Mouse (Mus musculus): ENCODE data around the gene Rapgef2. TPM values are rescaled to one million over a fixed set of nuclear protein-coding genes. Genes with fewer than 3 reads are reported as not detected.

The Rapgef2 gene
- polyA plus RNA-seq, 1 experiment from 2014 or later, result 8.9 TPM

DNA sequence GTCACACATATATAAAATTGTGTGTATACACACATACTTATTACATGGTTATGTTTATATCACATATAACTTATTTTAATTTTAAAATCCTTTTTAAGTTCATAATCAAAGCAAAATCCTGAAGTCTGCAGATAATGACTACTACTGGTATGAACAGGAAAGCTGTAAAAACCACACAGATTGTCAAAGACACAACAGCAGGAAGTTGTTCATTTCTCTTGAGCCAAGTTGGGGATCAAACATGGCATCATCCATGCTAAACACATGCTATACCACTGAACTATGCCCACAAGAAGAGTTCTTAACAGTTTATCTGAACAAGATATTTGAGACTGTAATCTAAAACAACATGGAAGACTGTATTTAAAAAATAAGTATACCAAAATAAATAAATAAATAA, 147.7 kb downstream of the Rapgef2 start:
- no peaks in the 10 kb centered on the region for H3K27me3 ChIP-seq
- ATAC-seq, result no peak
- no peak overlapping the region for H3K9ac ChIP-seq (replicated peaks)
- no peaks in the 10 kb centered on the region for H3K36me3 ChIP-seq
- H3K4me2 ChIP-seq (replicated peaks), result no peak overlapping the region
- H3K27ac ChIP-seq, result no peak overlapping the region
- no peaks in the 10 kb centered on the region for H3K9me3 ChIP-seq
- H3K4me1 ChIP-seq (replicated peaks), result peaks cover 21% of the 10 kb centered on the region
- no peak overlapping the region for H3K4me3 ChIP-seq (replicated peaks)

GRCm38 (mm10) chr3:79130991-79131390, 155.3 kb downstream of the Rapgef2 start:
- no peaks in the 10 kb centered on the region for H3K27me3 ChIP-seq
- WGBS, result 91% methylated on average over 3 of the region's 3 CpGs
- no peak overlapping the region for H3K4me2 ChIP-seq (replicated peaks)
- no peak overlapping the region for H3K27ac ChIP-seq
- no peak for ATAC-seq
- no peaks in the 10 kb centered on the region for H3K36me3 ChIP-seq
- H3K9ac ChIP-seq (replicated peaks), result no peak overlapping the region
- H3K4me3 ChIP-seq (replicated peaks), result no peak overlapping the region
- no peaks in the 10 kb centered on the region; the same call in 1 of the 2 replicates for H3K4me1 ChIP-seq (replicated peaks)
- no peaks in the 10 kb centered on the region for H3K9me3 ChIP-seq

- WGBS, result 70% methylated on average over 6 of the region's 6 CpGs
- ATAC-seq, result 0 out of 2 replicates have a peak, but pooled peaks have one; percentile 37
- Histone ChIP-seq H3K27me3 (no peaks in the 10 kb centered on the region), H3K9me3 (no peaks in the 10 kb centered on the region), H3K27ac (no peak overlapping the region), H3K4me3 (replicated peaks) (no peak overlapping the region), H3K9ac (replicated peaks) (no peak overlapping the region), H3K4me2 (replicated peaks) (no peak overlapping the region), H3K36me3 (no peaks in the 10 kb centered on the region), H3K4me1 (replicated peaks) (no peaks in the 10 kb centered on the region; the same call in 1 of the 2 replicates)
Observed at GRCm38 (mm10) chr3:79129044-79129600, 157.2 kb downstream of the Rapgef2 start.

- no peak overlapping the region for H3K27ac ChIP-seq
- H3K4me1 ChIP-seq (replicated peaks), result no peaks in the 10 kb centered on the region; the same call in 1 of the 2 replicates
- H3K4me3 ChIP-seq (replicated peaks), result no peak overlapping the region
- 91% methylated on average over 2 of the region's 2 CpGs for WGBS
- H3K4me2 ChIP-seq (replicated peaks), result no peak overlapping the region
- H3K9ac ChIP-seq (replicated peaks), result no peak overlapping the region
- H3K27me3 ChIP-seq, result no peaks in the 10 kb centered on the region
- H3K9me3 ChIP-seq, result no peaks in the 10 kb centered on the region
- H3K36me3 ChIP-seq, result no peaks in the 10 kb centered on the region
- no peak for ATAC-seq
Observed at GRCm38 (mm10) chr3:79127797-79128196, 158.5 kb downstream of the Rapgef2 start.

GRCm38 (mm10) chr3:79126857-79127256, 159.5 kb downstream of the Rapgef2 start:
- 96% methylated on average over 6 of the region's 6 CpGs for WGBS
- no peak overlapping the region for H3K4me3 ChIP-seq (replicated peaks)
- H3K9me3 ChIP-seq, result no peaks in the 10 kb centered on the region
- no peak for ATAC-seq
- no peak overlapping the region for H3K27ac ChIP-seq
- no peaks in the 10 kb centered on the region for H3K27me3 ChIP-seq
- H3K9ac ChIP-seq (replicated peaks), result no peak overlapping the region
- no peak overlapping the region for H3K4me2 ChIP-seq (replicated peaks)
- no peaks in the 10 kb centered on the region for H3K36me3 ChIP-seq
- peaks cover 3% of the 10 kb centered on the region for H3K4me1 ChIP-seq (replicated peaks)

- Histone ChIP-seq H3K9me3 (no peaks in the 10 kb centered on the region), H3K4me2 (replicated peaks) (no peak overlapping the region), H3K4me3 (replicated peaks) (no peak overlapping the region), H3K27ac (0 out of 2 replicates have a peak overlapping the region, but pooled peaks have one; percentile 1), H3K36me3 (no peaks in the 10 kb centered on the region), H3K9ac (replicated peaks) (no peak overlapping the region), H3K27me3 (no peaks in the 10 kb centered on the region), H3K4me1 (replicated peaks) (peaks cover 10% of the 10 kb centered on the region; the same call in 1 of the 2 replicates)
- WGBS, result 66% methylated on average over 7 of the region's 7 CpGs
- no peak for ATAC-seq
Observed at GRCm38 (mm10) chr3:79121391-79121790, 164.9 kb downstream of the Rapgef2 start.

GRCm38 (mm10) chr3:79119983-79120382, 166.3 kb downstream of the Rapgef2 start:
- Histone ChIP-seq H3K9ac (replicated peaks) (no peak overlapping the region), H3K9me3 (no peaks in the 10 kb centered on the region), H3K4me1 (replicated peaks) (peaks cover 10% of the 10 kb centered on the region; the same call in 1 of the 2 replicates), H3K27me3 (no peaks in the 10 kb centered on the region), H3K4me3 (replicated peaks) (no peak overlapping the region), H3K36me3 (no peaks in the 10 kb centered on the region), H3K4me2 (replicated peaks) (no peak overlapping the region), H3K27ac (no peak overlapping the region)
- WGBS, result 96% methylated on average over 12 of the region's 12 CpGs
- ATAC-seq, result no peak

GRCm38 (mm10) chr3:79110153-79110552, 176.2 kb downstream of the Rapgef2 start:
- Histone ChIP-seq H3K27ac (no peak overlapping the region), H3K36me3 (peaks cover 5% of the 10 kb centered on the region; the same call in 1 of the 2 replicates), H3K9me3 (no peaks in the 10 kb centered on the region), H3K27me3 (no peaks in the 10 kb centered on the region), H3K9ac (replicated peaks) (no peak overlapping the region), H3K4me3 (replicated peaks) (no peak overlapping the region), H3K4me1 (replicated peaks) (no peaks in the 10 kb centered on the region), H3K4me2 (replicated peaks) (no peak overlapping the region)
- no peak for ATAC-seq
- over 99% methylated on average over 6 of the region's 6 CpGs for WGBS

DNA sequence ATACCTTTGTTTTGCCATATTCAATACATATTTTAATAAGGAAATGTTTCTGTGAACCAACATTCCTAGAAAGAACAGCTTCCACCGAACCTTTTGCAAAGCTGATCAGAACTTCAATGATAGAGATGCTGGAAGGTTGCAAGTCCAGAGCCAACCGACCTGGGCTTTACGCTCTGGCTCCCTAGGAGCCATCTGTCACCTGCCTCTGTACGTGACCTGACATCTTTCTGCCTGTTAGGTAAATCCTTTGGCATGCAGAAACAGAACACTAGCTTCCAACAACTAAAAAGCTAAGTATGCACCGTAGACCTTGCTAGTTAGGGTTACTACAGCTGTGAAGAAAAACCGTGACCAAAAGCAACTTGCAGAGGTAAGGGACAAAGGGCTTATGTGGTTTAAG, 178.1 kb downstream of the Rapgef2 start:
- peaks cover 11% of the 10 kb centered on the region; the same call in 1 of the 2 replicates for H3K36me3 ChIP-seq
- H3K4me3 ChIP-seq (replicated peaks), result no peak overlapping the region
- ATAC-seq, result no peak
- H3K4me1 ChIP-seq (replicated peaks), result no peaks in the 10 kb centered on the region
- H3K9me3 ChIP-seq, result no peaks in the 10 kb centered on the region
- WGBS, result 94% methylated on average over 6 of the region's 6 CpGs
- H3K9ac ChIP-seq (replicated peaks), result no peak overlapping the region
- H3K4me2 ChIP-seq (replicated peaks), result no peak overlapping the region
- H3K27me3 ChIP-seq, result no peaks in the 10 kb centered on the region
- H3K27ac ChIP-seq, result no peak overlapping the region

- 93% methylated on average over 2 of the region's 2 CpGs for WGBS
- Histone ChIP-seq H3K4me3 (replicated peaks) (no peak overlapping the region), H3K27me3 (no peaks in the 10 kb centered on the region), H3K4me2 (replicated peaks) (no peak overlapping the region), H3K9me3 (no peaks in the 10 kb centered on the region), H3K27ac (no peak overlapping the region), H3K4me1 (replicated peaks) (no peaks in the 10 kb centered on the region), H3K36me3 (peaks cover 18% of the 10 kb centered on the region), H3K9ac (replicated peaks) (no peak overlapping the region)
- ATAC-seq, result no peak
Observed at GRCm38 (mm10) chr3:79106360-79106759, 180.0 kb downstream of the Rapgef2 start.

- Histone ChIP-seq H3K9me3 (no peaks in the 10 kb centered on the region), H3K4me1 (replicated peaks) (no peaks in the 10 kb centered on the region), H3K9ac (replicated peaks) (no peak overlapping the region), H3K36me3 (peaks cover 24% of the 10 kb centered on the region), H3K27me3 (no peaks in the 10 kb centered on the region), H3K4me3 (replicated peaks) (no peak overlapping the region), H3K27ac (no peak overlapping the region), H3K4me2 (replicated peaks) (no peak overlapping the region)
- WGBS, result 96% methylated on average over 9 of the region's 9 CpGs
- ATAC-seq, result no peak
Observed at GRCm38 (mm10) chr3:79103604-79104003, 182.7 kb downstream of the Rapgef2 start.

- Histone ChIP-seq H3K9ac (replicated peaks) (no peak overlapping the region), H3K4me3 (replicated peaks) (no peak overlapping the region), H3K27me3 (no peaks in the 10 kb centered on the region), H3K27ac (no peak overlapping the region), H3K9me3 (no peaks in the 10 kb centered on the region), H3K4me2 (replicated peaks) (no peak overlapping the region), H3K36me3 (peaks cover 28% of the 10 kb centered on the region), H3K4me1 (replicated peaks) (no peaks in the 10 kb centered on the region)
- no peak for ATAC-seq
- 90% methylated on average over 6 of the region's 6 CpGs for WGBS
Observed at GRCm38 (mm10) chr3:79101737-79102136, 184.6 kb downstream of the Rapgef2 start.

DNA sequence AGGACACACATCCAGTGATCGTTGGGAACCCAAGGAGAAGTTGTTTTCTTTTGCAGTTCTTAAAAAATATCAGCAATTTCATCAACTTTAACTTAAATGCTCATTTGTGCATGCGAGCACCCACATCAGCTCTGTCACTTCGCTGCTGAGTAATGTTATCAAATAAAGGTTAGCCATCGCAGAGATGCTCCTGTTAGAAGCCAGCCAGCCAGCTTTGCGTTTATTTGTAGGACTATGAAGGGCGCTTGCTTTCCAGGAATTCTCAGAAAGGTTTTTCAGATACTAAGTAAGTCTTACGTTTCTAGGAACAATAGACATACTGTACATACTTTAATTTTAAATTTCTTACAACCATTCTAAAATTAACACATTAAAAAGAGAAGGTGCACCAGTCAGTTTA, 185.5 kb downstream of the Rapgef2 start:
- Histone ChIP-seq H3K27me3 (no peaks in the 10 kb centered on the region), H3K4me3 (replicated peaks) (no peak overlapping the region), H3K4me1 (replicated peaks) (no peaks in the 10 kb centered on the region), H3K9me3 (no peaks in the 10 kb centered on the region), H3K27ac (no peak overlapping the region), H3K4me2 (replicated peaks) (no peak overlapping the region), H3K36me3 (peaks cover 28% of the 10 kb centered on the region), H3K9ac (replicated peaks) (no peak overlapping the region)
- no peak for ATAC-seq
- WGBS, result 93% methylated on average over 7 of the region's 7 CpGs
